Mouse (Mus musculus): ENCODE measurements around the gene Rufy3. TPM values are rescaled to one million over a fixed set of nuclear protein-coding genes. Genes with fewer than 3 reads are reported as not detected.

Gene Rufy3
- total and polyA plus RNA-seq, 3 experiments = 13.6 to 22.3 (median 17.4) TPM

GRCm38 (mm10) chr5:88699251-88699913 is 134.5 kb downstream of the Rufy3 start:
- Histone ChIP-seq H3K9ac (ENCODE audit: insufficient read depth, low read depth) (no peak overlapping the region), H3K4me2 (ENCODE audit: insufficient read depth, low read depth, poor library complexity, severe bottlenecking) (no peak overlapping the region), H3K79me2 (replicated peaks; ENCODE audit: control insufficient read depth, extremely low read depth, insufficient read depth, poor library complexity, severe bottlenecking) (no peaks in the 10 kb centered on the region), H3K27ac (ENCODE audit: insufficient read depth, low read depth) (no peak overlapping the region), H3K9me3 (replicated peaks; ENCODE audit: low read length) (no peaks in the 10 kb centered on the region), H3K4me3 (replicated peaks in 1 of 3; ENCODE audit: low read depth in 2 of 3, low read length in 2 of 3, poor library complexity in 1 of 3) (no peak overlapping the region), H3K27me3 (replicated peaks) (no peaks in the 10 kb centered on the region), H3K4me1 (ENCODE audit: control insufficient read depth in 1 of 2, insufficient read depth in 2 of 2) (peaks cover 0 to 7% of the 10 kb centered on the region in 2 experiments; a peak in 1 of 4 replicates), H3K36me3 (replicated peaks in 1 of 2; ENCODE audit: control insufficient read depth in 1 of 2, insufficient read depth in 1 of 2, low read length in 1 of 2) (no peaks in the 10 kb centered on the region)
- in situ Hi-C loops (cut with MboI; ENCODE audit: low pct_ligation_motif_present, low pct_unique_long_range_greater_than_20kb, low sequenced_read_pairs) (no loop called here), dilution Hi-C loops (cut with MboI; ENCODE audit: extremely low pct_ligation_motif_present, extremely low pct_unique_long_range_greater_than_20kb, low sequenced_read_pairs) (no loop called here)
- no peak for TF ChIP-seq JUND (conservative IDR thresholded peaks at IDR 0.05; ENCODE audit: low read depth, low read length)
- no peak for TF ChIP-seq TCF12 (IDR thresholded peaks at IDR 0.05; ENCODE audit: low read depth, low read length)
- no peak for TF ChIP-seq JUN (IDR thresholded peaks at IDR 0.05; ENCODE audit: insufficient read depth, low read depth, low read length)
- no peak for TF ChIP-seq POLR2A (IDR thresholded peaks at IDR 0.05; ENCODE audit: low read depth, low read length)
- TF ChIP-seq MXI1 (IDR thresholded peaks at IDR 0.05; ENCODE audit: low read depth, low read length) = no peak
- no peak for TF ChIP-seq RCOR1 (conservative IDR thresholded peaks at IDR 0.05; ENCODE audit: low read depth, low read length)
- no peak for TF ChIP-seq TBP (conservative IDR thresholded peaks at IDR 0.05; ENCODE audit: low read depth, low read length)
- TF ChIP-seq HCFC1 (IDR thresholded peaks at IDR 0.05; ENCODE audit: low read depth, low read length) = no peak
- TF ChIP-seq USF2 (conservative IDR thresholded peaks at IDR 0.05; ENCODE audit: low read depth, low read length) = no peak
- TF ChIP-seq CHD2 (IDR thresholded peaks at IDR 0.05; ENCODE audit: low read length) = no peak
- DNase-seq (ENCODE audit: extremely low read depth) = no peak

Other genes starting within 250 kb of the Rufy3 start
- gene Prol1, start 247.7 kb upstream of the Rufy3 start, total RNA-seq (2012; rRNA removed) = not detected in 2 replicates
- not detected in 2 replicates for gene Prol1, start 247.7 kb upstream of the Rufy3 start, total RNA-seq (2014; rRNA removed)
- not detected in 2 replicates for gene Prol1, start 247.7 kb upstream of the Rufy3 start, polyA plus RNA-seq (2012; ENCODE audit: insufficient read length, low read depth)
- 0.34 TPM in 1 of 2 replicates, not detected in the other for gene Amtn, start 188.9 kb upstream of the Rufy3 start, total RNA-seq (2012; rRNA removed)
- not detected in 2 replicates for gene Amtn, start 188.9 kb upstream of the Rufy3 start, total RNA-seq (2014; rRNA removed)
- not detected in 2 replicates for gene Amtn, start 188.9 kb upstream of the Rufy3 start, polyA plus RNA-seq (2012; ENCODE audit: insufficient read length, low read depth)
- 0.08 TPM in 1 of 2 replicates, not detected in the other for gene Ambn, start 109.0 kb upstream of the Rufy3 start, total RNA-seq (2012; rRNA removed)
- 0.20 TPM in 1 of 2 replicates, not detected in the other for gene Ambn, start 109.0 kb upstream of the Rufy3 start, total RNA-seq (2014; rRNA removed)
- gene Ambn, start 109.0 kb upstream of the Rufy3 start, polyA plus RNA-seq (2012; ENCODE audit: insufficient read length, low read depth) = not detected in 2 replicates
- gene Enam, start 77.1 kb upstream of the Rufy3 start, total RNA-seq (2012; rRNA removed) = 0.04 TPM in 2 replicates
- not detected in 2 replicates for gene Enam, start 77.1 kb upstream of the Rufy3 start, total RNA-seq (2014; rRNA removed)
- gene Enam, start 77.1 kb upstream of the Rufy3 start, polyA plus RNA-seq (2012; ENCODE audit: insufficient read length, low read depth) = 0.09 TPM in 1 of 2 replicates, not detected in the other
- 477 and 729 TPM in 2 replicates for gene Jchain, start 37.1 kb upstream of the Rufy3 start, total RNA-seq (2012; rRNA removed)
- gene Jchain, start 37.1 kb upstream of the Rufy3 start, total RNA-seq (2014; rRNA removed) = 1,234 and 1,319 TPM in 2 replicates
- 336 and 364 TPM in 2 replicates for gene Jchain, start 37.1 kb upstream of the Rufy3 start, polyA plus RNA-seq (2012; ENCODE audit: insufficient read length, low read depth)
- gene Utp3, start 10.6 kb upstream of the Rufy3 start, total RNA-seq (2012; rRNA removed) = 66.6 and 90.4 TPM in 2 replicates
- gene Utp3, start 10.6 kb upstream of the Rufy3 start, total RNA-seq (2014; rRNA removed) = 55.5 and 55.9 TPM in 2 replicates
- gene Utp3, start 10.6 kb upstream of the Rufy3 start, polyA plus RNA-seq (2012; ENCODE audit: insufficient read length, low read depth) = 169 and 197 TPM in 2 replicates
- gene Grsf1, start 111.1 kb downstream of the Rufy3 start, total RNA-seq (2012; rRNA removed) = 56.8 and 60.5 TPM in 2 replicates
- gene Grsf1, start 111.1 kb downstream of the Rufy3 start, total RNA-seq (2014; rRNA removed) = 109 and 115 TPM in 2 replicates
- 100 and 126 TPM in 2 replicates for gene Grsf1, start 111.1 kb downstream of the Rufy3 start, polyA plus RNA-seq (2012; ENCODE audit: insufficient read length, low read depth)
- 7.0 and 7.6 TPM in 2 replicates for gene Mob1b, start 155.8 kb downstream of the Rufy3 start, total RNA-seq (2012; rRNA removed)
- gene Mob1b, start 155.8 kb downstream of the Rufy3 start, total RNA-seq (2014; rRNA removed) = 11.9 and 13.0 TPM in 2 replicates
- 9.0 and 10.5 TPM in 2 replicates for gene Mob1b, start 155.8 kb downstream of the Rufy3 start, polyA plus RNA-seq (2012; ENCODE audit: insufficient read length, low read depth)
- 13.7 and 15.4 TPM in 2 replicates for gene Dck, start 200.0 kb downstream of the Rufy3 start, total RNA-seq (2012; rRNA removed)
- 31.2 and 33.9 TPM in 2 replicates for gene Dck, start 200.0 kb downstream of the Rufy3 start, total RNA-seq (2014; rRNA removed)
- 20.9 and 25.5 TPM in 2 replicates for gene Dck, start 200.0 kb downstream of the Rufy3 start, polyA plus RNA-seq (2012; ENCODE audit: insufficient read length, low read depth)

All from CH12.LX (cell line).